Mouse (Mus musculus) G1E-ER4 (cell line): ENCODE results near the gene Rhox6. TPM values are rescaled to one million over a fixed set of nuclear protein-coding genes. Genes with fewer than 3 reads are reported as not detected.
"Not testable (repeated sequence)": the region's sequence is repeated elsewhere in the genome, so short reads cannot be mapped to it uniquely, and the experiment has no call there.

Source experiments
- GATA1 ChIP-seq: IDR thresholded peaks from one replicate; pipeline ENCODE4 v1.8.0; 2012; ENCODE audit warnings: low read length, inconsistent platforms
- polyA plus RNA-seq: library from polyadenylated mRNA; stranded (reverse); fragments of >175 nt; gene quantifications from 2 replicates; pipeline ENCODE4 v1.2.3, GENCODE M21; 2012

The Rhox6 gene
- polyA plus RNA-seq: not detected in 2 replicates

DNA sequence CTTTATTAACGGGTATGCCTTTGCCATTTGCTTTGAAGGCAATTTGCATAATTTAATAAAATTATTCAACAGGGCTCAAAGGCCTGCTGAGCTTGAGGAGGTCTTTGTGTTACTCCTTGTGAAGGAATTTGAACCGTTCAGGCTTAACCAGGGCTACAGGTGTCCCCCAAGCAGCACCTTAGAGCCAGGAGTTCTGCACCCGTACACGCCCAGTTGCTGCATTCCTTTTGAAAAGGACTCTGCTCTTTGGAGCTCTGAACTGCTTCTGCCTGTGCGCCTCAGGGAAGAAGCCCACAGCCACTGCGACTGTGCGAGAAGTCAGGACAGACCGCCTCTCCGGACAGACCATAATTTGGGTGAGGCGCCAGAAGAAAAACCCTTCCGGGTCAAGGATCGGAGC, at the start of gene Rhox6:
Gene Rhox6, plus strand, starts transcription at position 301 of the 400 bp plus-strand sequence.
- TF ChIP-seq GATA1: not testable (repeated sequence)

GRCm38 (mm10) chrX:37807286-37808080, 19.2 kb upstream of the Rhox6 start:
- no peak for TF ChIP-seq GATA1

DNA sequence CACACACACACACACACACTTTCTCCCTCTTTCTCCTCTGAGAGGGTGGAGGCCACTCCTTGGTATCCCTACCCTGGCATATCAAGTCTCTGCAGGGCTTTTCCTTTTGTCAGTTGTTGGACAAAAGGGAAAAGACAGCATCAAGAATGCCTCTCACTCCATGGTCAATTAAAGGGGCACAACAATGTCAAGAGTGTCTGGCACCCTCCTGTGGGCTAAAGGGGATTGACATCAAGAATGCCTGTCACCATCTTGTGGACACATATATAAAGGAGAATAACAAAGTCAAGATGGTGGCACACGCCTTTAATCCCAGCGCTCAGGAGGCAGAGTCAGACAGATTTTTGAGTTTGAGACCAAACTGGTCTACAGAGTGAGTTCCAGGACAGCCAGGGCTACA, 17.3 kb upstream of the Rhox6 start:
- TF ChIP-seq GATA1: no peak

DNA sequence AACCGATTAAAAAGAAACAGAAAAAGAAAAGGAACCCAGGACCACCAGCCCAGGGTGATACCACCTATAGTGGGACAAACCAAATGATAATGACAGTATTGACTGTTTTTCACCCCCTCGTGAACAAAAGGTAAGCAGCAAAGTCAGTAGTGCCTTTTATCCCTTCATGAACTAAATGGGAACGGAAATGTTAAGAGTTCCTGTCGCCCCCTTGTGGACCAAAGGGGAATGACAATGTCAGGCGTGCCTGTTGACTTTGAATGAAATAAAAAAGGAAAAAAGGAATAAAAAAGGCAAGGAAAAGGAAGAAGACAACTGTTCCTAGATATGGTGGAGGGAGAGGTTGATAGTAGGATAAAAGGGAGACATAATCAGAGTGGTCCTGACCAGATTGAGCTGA, 15.5 kb upstream of the Rhox6 start:
- TF ChIP-seq GATA1: no peak

GRCm38 (mm10) chrX:37815665-37816064, 11.0 kb upstream of the Rhox6 start:
- TF ChIP-seq GATA1: no peak

DNA sequence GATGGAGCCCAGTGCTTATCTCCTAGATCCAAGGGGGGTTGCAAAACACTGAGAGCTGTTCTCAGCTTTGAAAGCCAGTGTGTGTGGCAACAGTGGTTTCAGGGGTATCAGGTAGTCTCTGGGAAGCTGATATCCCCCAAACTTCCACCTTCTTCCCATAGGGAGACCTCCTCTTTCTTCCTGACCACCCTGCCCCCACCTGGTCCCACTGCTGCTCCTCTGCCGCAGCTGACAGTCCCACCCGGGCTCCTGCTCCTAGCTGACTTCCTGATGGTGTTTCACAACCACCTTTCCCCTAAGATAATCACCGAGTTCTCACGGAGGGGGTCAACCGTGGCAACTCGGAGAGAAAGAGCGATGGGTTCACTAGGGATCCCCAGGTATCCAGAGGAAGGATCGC, 4.7 kb downstream of the Rhox6 start, which contains the start of gene Rhox7a:
Gene Rhox7a, plus strand, starts transcription at position 301 of the 400 bp plus-strand sequence.
- TF ChIP-seq GATA1: not testable (repeated sequence)

DNA sequence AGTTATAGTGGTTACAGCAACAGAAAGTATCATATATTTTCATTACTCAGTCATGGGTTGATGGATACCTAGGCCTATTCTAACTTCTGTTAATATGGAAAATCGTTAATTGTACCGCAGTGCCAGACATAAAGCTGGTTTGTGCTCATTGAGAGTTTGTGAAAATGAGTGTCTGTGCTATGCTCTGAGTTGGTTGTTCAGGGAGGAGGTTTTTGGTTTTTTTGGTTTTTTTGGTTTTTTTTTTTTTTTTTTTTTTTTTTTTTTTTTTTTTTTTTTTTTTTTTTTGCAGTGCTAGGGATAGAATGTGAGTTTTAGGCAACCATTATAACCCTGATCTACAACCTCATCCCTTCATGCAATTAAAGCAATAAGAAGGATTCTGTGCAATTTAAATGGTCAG, 44.9 kb downstream of the Rhox6 start:
- no peak for TF ChIP-seq GATA1

DNA sequence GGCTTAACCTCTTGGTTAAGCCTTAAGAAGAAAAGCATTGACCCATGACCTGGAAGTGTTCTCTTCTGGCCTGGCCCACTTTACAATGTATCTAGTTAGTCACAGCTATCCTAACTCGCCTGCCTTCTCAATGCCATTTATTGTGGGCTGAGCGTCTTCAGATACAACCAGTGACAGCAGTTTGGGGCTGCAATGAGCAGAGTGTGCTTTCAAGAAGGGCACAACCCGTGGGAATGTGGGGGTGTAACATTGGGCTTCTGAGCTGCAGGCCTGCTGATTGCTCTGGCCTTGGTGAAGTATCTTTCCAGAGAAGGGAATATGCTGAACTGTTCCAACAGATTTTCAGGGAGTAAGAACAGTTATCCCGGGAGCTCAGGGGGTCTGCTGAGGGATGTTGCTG, 52.1 kb downstream of the Rhox6 start, which contains the start of gene Rhox8:
Gene Rhox8, minus strand, starts transcription at position 101 of the 400 bp plus-strand sequence.
- no peak for TF ChIP-seq GATA1

Other genes starting within 250 kb of the Rhox6 start
- not detected in 2 replicates for gene Rhox3f, start 245.9 kb upstream of the Rhox6 start, polyA plus RNA-seq
- not detected in 2 replicates for gene Rhox4f, start 219.2 kb upstream of the Rhox6 start, polyA plus RNA-seq
- gene Rhox3g, start 198.3 kb upstream of the Rhox6 start, polyA plus RNA-seq: not detected in 2 replicates
- gene Rhox2g, start 183.4 kb upstream of the Rhox6 start, polyA plus RNA-seq: not detected in 2 replicates
- not detected in 2 replicates for gene Rhox4g, start 175.6 kb upstream of the Rhox6 start, polyA plus RNA-seq
- gene Rhox3h, start 158.1 kb upstream of the Rhox6 start, polyA plus RNA-seq: not detected in 2 replicates
- 0.17 and 0.24 TPM in 2 replicates for gene Rhox2h, start 153.6 kb upstream of the Rhox6 start, polyA plus RNA-seq
- gene Rhox5, start 22.1 kb upstream of the Rhox6 start, polyA plus RNA-seq: 1.1 and 1.5 TPM in 2 replicates
- gene Rhox7a, start 4.8 kb downstream of the Rhox6 start, polyA plus RNA-seq: not detected in 2 replicates
- not detected in 2 replicates for gene Rhox8, start 52.0 kb downstream of the Rhox6 start, polyA plus RNA-seq
- gene Rhox7b, start 70.3 kb downstream of the Rhox6 start, polyA plus RNA-seq: not detected in 2 replicates
- not detected in 2 replicates for gene Rhox9, start 74.9 kb downstream of the Rhox6 start, polyA plus RNA-seq
- gene Btg1-ps1, start 191.9 kb downstream of the Rhox6 start, polyA plus RNA-seq: not detected in 2 replicates
- not detected in 2 replicates for gene Btg1-ps2, start 216.2 kb downstream of the Rhox6 start, polyA plus RNA-seq
- gene Rhox10, start 239.6 kb downstream of the Rhox6 start, polyA plus RNA-seq: not detected in 2 replicates